Mouse (Mus musculus): ENCODE data around the gene Mgll. TPM values are rescaled to one million over a fixed set of nuclear protein-coding genes. Genes with fewer than 3 reads are reported as not detected.

The Mgll gene
- total and polyA plus RNA-seq, 2 experiments, result 81.3 to 158 TPM

DNA sequence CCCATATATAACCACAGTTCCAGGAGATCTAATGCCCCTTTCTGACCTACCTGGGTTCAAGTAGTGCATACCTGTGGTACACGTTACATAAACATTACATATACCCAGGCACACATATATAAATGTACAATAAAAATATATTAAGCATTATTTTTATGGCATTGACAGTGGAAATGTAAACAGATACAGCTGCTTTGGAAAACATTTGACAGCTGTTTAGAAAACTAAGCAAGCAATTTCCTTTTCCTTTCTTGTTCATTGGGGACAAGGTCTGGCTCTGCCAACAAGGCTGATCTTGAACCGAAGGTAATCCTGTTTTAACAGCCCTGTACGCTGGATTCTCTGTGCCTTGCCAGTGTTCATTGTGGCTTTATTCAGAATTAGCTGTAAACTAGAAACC is 3.2 kb upstream of the Mgll start:
- no peak overlapping the region for H3K9ac ChIP-seq (ENCODE audit: low read depth, low read length)
- peaks cover 8% of the 10 kb centered on the region; the same call in 1 of the 2 replicates for H3K36me3 ChIP-seq (ENCODE audit: control insufficient read depth, insufficient read depth, low read length)
- H3K4me3 ChIP-seq (ENCODE audit: insufficient read depth, low read depth, low read length), result no peak overlapping the region
- no peaks in the 10 kb centered on the region for H3K79me2 ChIP-seq (ENCODE audit: control insufficient read depth, insufficient read depth, low read length)
- H3K27ac ChIP-seq (replicated peaks; ENCODE audit: insufficient read depth, low read depth, low read length), result no peak overlapping the region
- DNase-seq (ENCODE audit: extremely low read depth, low read depth, low spot score), result no peak
- TF ChIP-seq POLR2A (IDR thresholded peaks at IDR 0.05; ENCODE audit: extremely low read depth, insufficient read depth, low read length), result no peak
- no peak for TF ChIP-seq CTCF (IDR thresholded peaks at IDR 0.05; ENCODE audit: low read depth, low read length)
- H3K27me3 ChIP-seq (ENCODE audit: control insufficient read depth, insufficient read depth, low read length), result no peaks in the 10 kb centered on the region
- peaks cover 11% of the 10 kb centered on the region; the same call in 1 of the 2 replicates for H3K4me1 ChIP-seq (ENCODE audit: control insufficient read depth, insufficient read depth, low read length)
- 66% methylated on average over 3 of the region's 3 CpGs for WGBS

DNA sequence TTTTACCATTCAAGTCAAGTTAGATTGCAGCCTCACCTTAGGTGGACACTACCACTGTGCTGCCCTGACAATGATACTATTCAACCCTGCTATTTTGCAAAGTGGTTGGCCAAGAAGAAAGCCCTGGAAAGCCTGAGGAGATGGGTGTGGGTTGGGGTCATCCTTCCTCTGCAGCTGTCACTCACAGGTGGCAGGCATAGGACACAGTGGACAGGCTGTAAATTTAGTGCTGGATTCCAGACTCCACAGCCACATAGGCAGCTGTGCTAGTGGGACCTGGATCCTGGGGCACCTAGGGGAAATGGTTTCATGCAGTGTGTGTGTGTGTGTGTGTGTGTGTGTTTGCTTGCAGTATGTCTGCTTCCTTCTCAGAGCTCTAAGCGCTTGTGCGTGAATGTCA is 1.3 kb upstream of the Mgll start:
- H3K36me3 ChIP-seq (ENCODE audit: control insufficient read depth, insufficient read depth, low read length), result peaks cover 8% of the 10 kb centered on the region; the same call in 1 of the 2 replicates
- no peak overlapping the region for H3K9ac ChIP-seq (ENCODE audit: low read depth, low read length)
- no peak overlapping the region for H3K27ac ChIP-seq (replicated peaks; ENCODE audit: insufficient read depth, low read depth, low read length)
- H3K27me3 ChIP-seq (ENCODE audit: control insufficient read depth, insufficient read depth, low read length), result no peaks in the 10 kb centered on the region
- TF ChIP-seq CTCF (IDR thresholded peaks at IDR 0.05; ENCODE audit: low read depth, low read length), result no peak
- TF ChIP-seq POLR2A (IDR thresholded peaks at IDR 0.05; ENCODE audit: extremely low read depth, insufficient read depth, low read length), result no peak
- DNase-seq (ENCODE audit: extremely low read depth, low read depth, low spot score), result no peak
- WGBS, result 85% methylated on average over 2 of the region's 2 CpGs
- peaks cover 14% of the 10 kb centered on the region for H3K4me1 ChIP-seq (ENCODE audit: control insufficient read depth, insufficient read depth, low read length)
- no peaks in the 10 kb centered on the region for H3K79me2 ChIP-seq (ENCODE audit: control insufficient read depth, insufficient read depth, low read length)
- H3K4me3 ChIP-seq (ENCODE audit: insufficient read depth, low read depth, low read length), result no peak overlapping the region

- no peak for DNase-seq (ENCODE audit: extremely low read depth, low read depth, low spot score)
- Histone ChIP-seq H3K4me3 (ENCODE audit: insufficient read depth, low read depth, low read length) (peak overlapping the region; percentile 82; the same call in 1 of the 2 replicates), H3K27me3 (ENCODE audit: control insufficient read depth, insufficient read depth, low read length) (no peaks in the 10 kb centered on the region), H3K27ac (replicated peaks; ENCODE audit: insufficient read depth, low read depth, low read length) (no peak overlapping the region), H3K36me3 (ENCODE audit: control insufficient read depth, insufficient read depth, low read length) (peaks cover 11% of the 10 kb centered on the region; the same call in 1 of the 2 replicates), H3K9ac (ENCODE audit: low read depth, low read length) (peak overlapping the region; percentile 10), H3K79me2 (ENCODE audit: control insufficient read depth, insufficient read depth, low read length) (no peaks in the 10 kb centered on the region), H3K4me1 (ENCODE audit: control insufficient read depth, insufficient read depth, low read length) (peaks cover 16% of the 10 kb centered on the region)
- 38% methylated on average over 14 of the region's 14 CpGs for WGBS
- TF ChIP-seq CTCF (IDR thresholded peaks at IDR 0.05; ENCODE audit: low read depth, low read length) (no peak), POLR2A (IDR thresholded peaks at IDR 0.05; ENCODE audit: extremely low read depth, insufficient read depth, low read length) (no peak)
Measured at GRCm38 (mm10) chr6:88723806-88724312, 353 bp upstream of the Mgll start.

- H3K4me1 ChIP-seq (ENCODE audit: control insufficient read depth, insufficient read depth, low read length), result peaks cover 23% of the 10 kb centered on the region
Measured at GRCm38 (mm10) chr6:88725590-88725989, 1.4 kb downstream of the Mgll start.

GRCm38 (mm10) chr6:88726252-88727211 is 2.3 kb downstream of the Mgll start:
- H3K79me2 ChIP-seq (ENCODE audit: control insufficient read depth, insufficient read depth, low read length), result no peaks in the 10 kb centered on the region
- H3K27ac ChIP-seq (replicated peaks; ENCODE audit: insufficient read depth, low read depth, low read length), result peak overlapping the region; percentile 95
- peak; percentile 95 for DNase-seq (ENCODE audit: extremely low read depth, low read depth, low spot score)
- H3K27me3 ChIP-seq (ENCODE audit: control insufficient read depth, insufficient read depth, low read length), result no peaks in the 10 kb centered on the region
- peak overlapping the region; percentile 65 for H3K9ac ChIP-seq (ENCODE audit: low read depth, low read length)
- WGBS, result 24% methylated on average over 9 of the region's 9 CpGs
- peaks cover 7% of the 10 kb centered on the region; the same call in 1 of the 2 replicates for H3K36me3 ChIP-seq (ENCODE audit: control insufficient read depth, insufficient read depth, low read length)
- peaks cover 32% of the 10 kb centered on the region for H3K4me1 ChIP-seq (ENCODE audit: control insufficient read depth, insufficient read depth, low read length)
- TF ChIP-seq CTCF (IDR thresholded peaks at IDR 0.05; ENCODE audit: low read depth, low read length) (0 out of 2 replicates have a peak, but pooled peaks have one; percentile 2), POLR2A (IDR thresholded peaks at IDR 0.05; ENCODE audit: extremely low read depth, insufficient read depth, low read length) (0 out of 2 replicates have a peak, but pooled peaks have one; percentile 38)
- peak overlapping the region; percentile 40 for H3K4me3 ChIP-seq (ENCODE audit: insufficient read depth, low read depth, low read length)

More at GRCm38 (mm10) chr6:88725590-88725989, 1.4 kb downstream of the Mgll start:
- peak; percentile 73 for DNase-seq (ENCODE audit: extremely low read depth, low read depth, low spot score)
- H3K27me3 ChIP-seq (ENCODE audit: control insufficient read depth, insufficient read depth, low read length), result no peaks in the 10 kb centered on the region
- H3K9ac ChIP-seq (ENCODE audit: low read depth, low read length), result peak overlapping the region; percentile 50
- TF ChIP-seq CTCF (IDR thresholded peaks at IDR 0.05; ENCODE audit: low read depth, low read length) (peak; percentile 34; the same call in 1 of the 2 replicates), POLR2A (IDR thresholded peaks at IDR 0.05; ENCODE audit: extremely low read depth, insufficient read depth, low read length) (no peak)
- 12% methylated on average over 7 of the region's 7 CpGs for WGBS
- H3K27ac ChIP-seq (replicated peaks; ENCODE audit: insufficient read depth, low read depth, low read length), result peak overlapping the region; percentile 39
- H3K36me3 ChIP-seq (ENCODE audit: control insufficient read depth, insufficient read depth, low read length), result peaks cover 7% of the 10 kb centered on the region; the same call in 1 of the 2 replicates
- H3K79me2 ChIP-seq (ENCODE audit: control insufficient read depth, insufficient read depth, low read length), result no peaks in the 10 kb centered on the region
- H3K4me3 ChIP-seq (ENCODE audit: insufficient read depth, low read depth, low read length), result peak overlapping the region; percentile 22; the same call in 1 of the 2 replicates
